In the genomic region with DNA sequence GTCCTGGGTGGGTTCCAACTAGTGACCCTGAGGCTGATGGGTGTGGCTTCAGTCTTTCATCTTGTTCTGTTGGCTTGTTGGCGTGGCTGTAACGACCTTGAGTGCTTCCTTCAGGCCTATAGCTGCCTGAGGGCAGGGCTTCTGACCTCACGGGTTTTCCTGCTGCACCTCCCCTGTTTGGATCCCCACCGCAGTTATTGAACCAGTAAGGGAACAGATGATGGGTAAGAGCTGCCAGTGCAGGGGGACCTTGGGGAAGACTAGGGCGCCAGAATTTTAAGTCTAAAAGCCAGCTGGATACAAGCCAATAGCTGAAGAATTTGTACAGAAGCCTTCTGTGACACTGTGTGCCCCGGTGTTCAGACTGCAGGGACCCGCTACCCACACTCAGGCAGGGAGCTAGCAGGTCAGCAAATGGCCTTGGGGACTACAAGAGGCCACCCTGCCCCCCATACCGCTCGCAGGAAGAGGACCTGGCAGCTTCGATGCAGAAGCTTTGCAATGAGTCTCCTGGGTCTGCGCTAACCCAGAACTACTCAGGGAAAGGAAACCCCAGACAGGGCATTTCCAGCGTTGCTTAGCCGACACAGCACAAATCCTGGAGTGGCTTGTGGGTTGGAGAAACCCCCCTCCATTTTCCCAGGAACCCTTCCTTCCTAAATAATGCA, we compare ENCODE assay signal across 13 mouse cellular contexts. TPM values are rescaled to one million over a fixed set of nuclear protein-coding genes. Genes with fewer than 3 reads are reported as not detected.
DNase-seq lines count a peak whose midpoint lies in the region; ATAC-seq and TF ChIP-seq lines count a peak whose summit lies in the region.
"Had no signal": no experiment of that assay in that cellular context is flagged by ENCODE, and none has a peak within 500 bp of the region (broad histone marks: within the 10 kb centered on the region; RNA-seq: fewer than 3 reads in every experiment).

No protein-coding gene starts in this region.

- no peaks in the 10 kb centered on the region for H3K9me3 ChIP-seq in kidney, embryonic 15.5 days (replicated peaks)
- no peaks in the 10 kb centered on the region for H3K9me3 ChIP-seq in hindbrain, embryonic 12.5 days (replicated peaks)
- no peaks in the 10 kb centered on the region for H3K9me3 ChIP-seq in neural tube, embryonic 12.5 days
- no peaks in the 10 kb centered on the region for H3K9me3 ChIP-seq in intestine, postnatal 0 days (ENCODE audit: control insufficient read depth)
- H3K9me3 ChIP-seq: embryonic facial prominence, embryonic 12.5 days had no signal

- H3K4me3 ChIP-seq in kidney, embryonic 15.5 days (replicated peaks), result no peak overlapping the region
- no peak overlapping the region for H3K4me3 ChIP-seq in hindbrain, embryonic 12.5 days
- no peak overlapping the region for H3K4me3 ChIP-seq in neural tube, embryonic 12.5 days
- no peak overlapping the region for H3K4me3 ChIP-seq in intestine, postnatal 0 days (ENCODE audit: low read depth, low read length)
- H3K4me3 ChIP-seq: embryonic facial prominence, embryonic 12.5 days had no signal

- H3K27me3 ChIP-seq in kidney, embryonic 15.5 days, result no peaks in the 10 kb centered on the region
- H3K27me3 ChIP-seq in hindbrain, embryonic 12.5 days, result no peaks in the 10 kb centered on the region
- no peaks in the 10 kb centered on the region for H3K27me3 ChIP-seq in neural tube, embryonic 12.5 days (replicated peaks)
- H3K27me3 ChIP-seq in intestine, postnatal 0 days (replicated peaks; ENCODE audit: control insufficient read depth, insufficient read depth, low read length), result no peaks in the 10 kb centered on the region
- H3K27me3 ChIP-seq: embryonic facial prominence, embryonic 12.5 days had no signal

- H3K4me2 ChIP-seq in kidney, embryonic 15.5 days, result no peak overlapping the region
- no peak overlapping the region for H3K4me2 ChIP-seq in hindbrain, embryonic 12.5 days (replicated peaks)
- 0 out of 2 replicates have a peak overlapping the region, but pooled peaks have one; percentile 7 for H3K4me2 ChIP-seq in neural tube, embryonic 12.5 days (replicated peaks)
- no peak overlapping the region for H3K4me2 ChIP-seq in intestine, postnatal 0 days (replicated peaks; ENCODE audit: low read depth)
- H3K4me2 ChIP-seq: embryonic facial prominence, embryonic 12.5 days had no signal

- no peak overlapping the region for H3K9ac ChIP-seq in kidney, embryonic 15.5 days
- 0 out of 2 replicates have a peak overlapping the region, but pooled peaks have one; percentile 23 for H3K9ac ChIP-seq in hindbrain, embryonic 12.5 days
- H3K9ac ChIP-seq in neural tube, embryonic 12.5 days, result no peak overlapping the region
- no peak overlapping the region for H3K9ac ChIP-seq in intestine, postnatal 0 days (ENCODE audit: low read depth, low read length)
- H3K9ac ChIP-seq: embryonic facial prominence, embryonic 12.5 days; liver, postnatal 0 days had no signal

- WGBS in kidney, embryonic 15.5 days, result 32% methylated on average over 13 of the region's 13 CpGs
- WGBS in hindbrain, embryonic 12.5 days, result 38% methylated on average over 13 of the region's 13 CpGs
- WGBS in neural tube, embryonic 12.5 days, result 39% methylated on average over 13 of the region's 13 CpGs
- 49% methylated on average over 13 of the region's 13 CpGs for WGBS in intestine, postnatal 0 days

- H3K4me1 ChIP-seq in kidney, embryonic 15.5 days, result peaks cover 8% of the 10 kb centered on the region
- H3K4me1 ChIP-seq in hindbrain, embryonic 12.5 days, result peaks cover 8% of the 10 kb centered on the region
- H3K4me1 ChIP-seq in neural tube, embryonic 12.5 days, result 0 out of 2 replicates have a peak, but pooled peaks cover 7% of the 10 kb centered on the region
- no peaks in the 10 kb centered on the region for H3K4me1 ChIP-seq in intestine, postnatal 0 days (replicated peaks; ENCODE audit: control insufficient read depth, insufficient read depth, low read length)

- peak; percentile 34 to 73 for DNase-seq in adrenal gland, adult (ENCODE audit: inconsistent age in 2 of 2, low spot score in 1 of 2)
- no peak for DNase-seq in adrenal gland, postnatal 4 days (ENCODE audit: low spot score in 2 of 2)
- peak; percentile 23 to 26 for DNase-seq in kidney, postnatal 4 days
- DNase-seq in spleen, adult 12 weeks (ENCODE audit: low spot score), result no peak
- DNase-seq: gastrocnemius, postnatal 14 days; liver, postnatal 0 days had no signal

- H3K36me3 ChIP-seq in kidney, embryonic 15.5 days, result no peaks in the 10 kb centered on the region
- no peaks in the 10 kb centered on the region for H3K36me3 ChIP-seq in hindbrain, embryonic 12.5 days
- no peaks in the 10 kb centered on the region for H3K36me3 ChIP-seq in neural tube, embryonic 12.5 days
- no peaks in the 10 kb centered on the region for H3K36me3 ChIP-seq in intestine, postnatal 0 days (ENCODE audit: control insufficient read depth, insufficient read depth)
- H3K36me3 ChIP-seq: embryonic facial prominence, embryonic 12.5 days had no signal

- ATAC-seq in kidney, embryonic 15.5 days (replicated peaks; ENCODE audit: low FRiP score), result no peak
- ATAC-seq in hindbrain, embryonic 12.5 days (ENCODE audit: low FRiP score), result no peak
- ATAC-seq in neural tube, embryonic 12.5 days (ENCODE audit: low FRiP score, low read depth), result no peak
- ATAC-seq in intestine, postnatal 0 days, result no peak
- ATAC-seq: liver, postnatal 0 days had no signal

- no peak for TF ChIP-seq CTCF in intestine, postnatal 0 days (IDR thresholded peaks at IDR 0.05; ENCODE audit: low read depth)

- no peak overlapping the region for H3K27ac ChIP-seq in kidney, embryonic 15.5 days
- H3K27ac ChIP-seq in hindbrain, embryonic 12.5 days, result peak overlapping the region; percentile 57
- no peak overlapping the region for H3K27ac ChIP-seq in neural tube, embryonic 12.5 days
- H3K27ac ChIP-seq in intestine, postnatal 0 days (ENCODE audit: low read depth, low read length), result no peak overlapping the region
- H3K27ac ChIP-seq: embryonic facial prominence, embryonic 12.5 days had no signal

RNA-seq across cellular contexts. Expression of a gene that starts 33.4 kb away (rescaled TPM):
- total RNA-seq in adrenal gland, postnatal 4 days (2021), result not detected
- polyA plus RNA-seq in kidney, embryonic 15.5 days (2015; fragmentation: Nextera tagmentation; extraction: Ambion mirVana), result not detected in 2 replicates
- polyA plus RNA-seq in hindbrain, embryonic 12.5 days (2016; fragmentation: Nextera tagmentation; extraction: Ambion mirVana), result not detected in 2 replicates
- polyA plus RNA-seq in neural tube, embryonic 12.5 days (2016; fragmentation: Nextera tagmentation; extraction: Ambion mirVana), result not detected in 2 replicates
- not detected in 2 replicates for polyA plus RNA-seq in intestine, postnatal 0 days (2015; fragmentation: Nextera tagmentation; extraction: Ambion mirVana)
- total RNA-seq: gastrocnemius, postnatal 14 days; layer of hippocampus, adult 18-20 months; neutrophil, adult 5-6 weeks had no signal
- polyA plus RNA-seq: embryonic facial prominence, embryonic 12.5 days; liver, postnatal 0 days had no signal

RNA-seq across cellular contexts. Expression of a gene that starts 47.0 kb away (rescaled TPM):
- not detected for total RNA-seq in adrenal gland, postnatal 4 days (2021)
- not detected in 2 replicates for polyA plus RNA-seq in kidney, embryonic 15.5 days (2015; fragmentation: Nextera tagmentation; extraction: Ambion mirVana)
- polyA plus RNA-seq in hindbrain, embryonic 12.5 days (2016; fragmentation: Nextera tagmentation; extraction: Ambion mirVana), result not detected in 2 replicates
- not detected in 2 replicates for polyA plus RNA-seq in neural tube, embryonic 12.5 days (2016; fragmentation: Nextera tagmentation; extraction: Ambion mirVana)
- not detected in 2 replicates for polyA plus RNA-seq in intestine, postnatal 0 days (2015; fragmentation: Nextera tagmentation; extraction: Ambion mirVana)
- total RNA-seq: gastrocnemius, postnatal 14 days; layer of hippocampus, adult 18-20 months; neutrophil, adult 5-6 weeks had no signal
- polyA plus RNA-seq: embryonic facial prominence, embryonic 12.5 days; liver, postnatal 0 days had no signal

Comparison
In these comparisons a context has a peak if more than half of its experiments do, and no peak if none do; other contexts are left out.
1. DNase-seq: peak in adrenal gland, adult (2 of 2) and kidney, postnatal 4 days (2 of 2); none in adrenal gland, postnatal 4 days (0 of 2) and spleen, adult 12 weeks (single experiment).